Mouse (Mus musculus) midbrain, embryonic 16.5 days (tissue): ENCODE results near the gene Igsf9. TPM values are rescaled to one million over a fixed set of nuclear protein-coding genes. Genes with fewer than 3 reads are reported as not detected.

ENCODE experiments used
- ATAC-seq: fragments of 200-750 bp; cut with Nextera tagmentation; 2 replicates; pipeline ENCODE4 v1.8.0; 2017; ENCODE audit warnings: moderate TSS enrichment
- H3K27ac ChIP-seq: fragments of 300-500 bp; sonication (generic); 2 replicates; pipeline ENCODE4 v1.5.1; 2014; ENCODE audit warnings: mild to moderate bottlenecking, low read length, mixed read lengths
- H3K27me3 ChIP-seq: fragments of 300-500 bp; sonication (generic); 2 replicates; pipeline ENCODE4 v1.6.1; 2014; ENCODE audit warnings: low read depth, low read length, mixed read lengths; ENCODE audit not compliant: control insufficient read depth, insufficient read depth
- H3K36me3 ChIP-seq: fragments of 300-500 bp; sonication (generic); 2 replicates; pipeline ENCODE4 v1.6.1; 2014; ENCODE audit warnings: mild to moderate bottlenecking, low read length, moderate library complexity, mixed read lengths; ENCODE audit not compliant: control insufficient read depth, insufficient read depth
- H3K4me1 ChIP-seq: fragments of 300-500 bp; sonication (generic); 2 replicates; pipeline ENCODE4 v1.6.1; 2014; ENCODE audit warnings: mild to moderate bottlenecking, low read length, mixed read lengths; ENCODE audit not compliant: control insufficient read depth, insufficient read depth
- H3K4me2 ChIP-seq: fragments of 300-500 bp; sonication (generic); 2 replicates; pipeline ENCODE4 v1.6.1; 2014; ENCODE audit warnings: mild to moderate bottlenecking, low read length, mixed read lengths
- H3K4me3 ChIP-seq: fragments of 300-500 bp; sonication (generic); 2 replicates; pipeline ENCODE4 v1.5.1; 2014; ENCODE audit warnings: low read depth, mild to moderate bottlenecking, low read length, moderate library complexity, mixed read lengths
- H3K9ac ChIP-seq: fragments of 300-500 bp; sonication (generic); 2 replicates; pipeline ENCODE4 v1.6.1; 2014; ENCODE audit warnings: low read depth, low read length, mixed read lengths
- H3K9me3 ChIP-seq: fragments of 300-500 bp; sonication (generic); replicated peaks from 2 replicates; pipeline ENCODE4 v1.6.1; 2014; ENCODE audit warnings: mild to moderate bottlenecking, low read length, mixed read lengths; ENCODE audit not compliant: control insufficient read depth, poor library complexity, severe bottlenecking
- WGBS: fragments of 180-500 bp; shearing (Covaris S2); extraction: QIAGEN DNeasy Blood & Tissue Kit; methylation state at CpG from one replicate; pipeline ENCODE4 v1.1.7; 2014; 5-methylcytosine and 5-hydroxymethylcytosine counted together
- polyA plus RNA-seq: library from polyadenylated mRNA; unstranded; fragments of >200 nt; fragmentation: Nextera tagmentation; extraction: Ambion mirVana; gene quantifications from 2 replicates; pipeline ENCODE4 v1.2.1, GENCODE M21; 2015

Gene Igsf9
- polyA plus RNA-seq, 1 experiment from 2014 or later: 74.4 TPM

- WGBS: 77% methylated on average over 2 of the region's 2 CpGs
- Histone ChIP-seq H3K9ac (no peak overlapping the region), H3K9me3 (no peaks in the 10 kb centered on the region), H3K4me2 (no peak overlapping the region), H3K36me3 (no peaks in the 10 kb centered on the region), H3K27me3 (no peaks in the 10 kb centered on the region), H3K27ac (no peak overlapping the region), H3K4me3 (no peak overlapping the region), H3K4me1 (no peaks in the 10 kb centered on the region)
- no peak for ATAC-seq
These were observed 20.0 kb upstream of the Igsf9 start for GRCm38 (mm10) chr1:172461602-172462001.

GRCm38 (mm10) chr1:172462534-172462933 lies 19.1 kb upstream of the Igsf9 start:
- ATAC-seq: no peak
- WGBS: 87% methylated on average over 3 of the region's 3 CpGs

GRCm38 (mm10) chr1:172463387-172464333 lies 17.9 kb upstream of the Igsf9 start:
- Histone ChIP-seq H3K27ac (no peak overlapping the region), H3K4me1 (no peaks in the 10 kb centered on the region), H3K9ac (no peak overlapping the region), H3K36me3 (no peaks in the 10 kb centered on the region), H3K4me3 (no peak overlapping the region), H3K9me3 (no peaks in the 10 kb centered on the region), H3K27me3 (no peaks in the 10 kb centered on the region), H3K4me2 (no peak overlapping the region)
- 91% methylated on average over 16 of the region's 16 CpGs for WGBS
- no peak for ATAC-seq

More at GRCm38 (mm10) chr1:172462534-172462933, 19.1 kb upstream of the Igsf9 start:
- Histone ChIP-seq H3K4me1 (no peaks in the 10 kb centered on the region), H3K36me3 (no peaks in the 10 kb centered on the region), H3K9ac (no peak overlapping the region), H3K27ac (no peak overlapping the region), H3K4me2 (no peak overlapping the region), H3K9me3 (no peaks in the 10 kb centered on the region), H3K4me3 (no peak overlapping the region), H3K27me3 (no peaks in the 10 kb centered on the region)

- H3K4me2 ChIP-seq: no peak overlapping the region
- no peaks in the 10 kb centered on the region for H3K4me1 ChIP-seq
- no peaks in the 10 kb centered on the region for H3K36me3 ChIP-seq
- H3K27ac ChIP-seq: no peak overlapping the region
- no peak overlapping the region for H3K4me3 ChIP-seq
- 70% methylated on average over 11 of the region's 11 CpGs for WGBS
- H3K9me3 ChIP-seq: no peaks in the 10 kb centered on the region
- H3K9ac ChIP-seq: no peak overlapping the region
- no peak for ATAC-seq
- no peaks in the 10 kb centered on the region for H3K27me3 ChIP-seq
These were observed 13.2 kb upstream of the Igsf9 start for GRCm38 (mm10) chr1:172468301-172468877.

- Histone ChIP-seq H3K4me2 (no peak overlapping the region), H3K4me3 (no peak overlapping the region), H3K9me3 (no peaks in the 10 kb centered on the region), H3K4me1 (no peaks in the 10 kb centered on the region), H3K27me3 (no peaks in the 10 kb centered on the region), H3K27ac (no peak overlapping the region), H3K9ac (no peak overlapping the region), H3K36me3 (no peaks in the 10 kb centered on the region)
- no peak for ATAC-seq
- 90% methylated on average over 5 of the region's 5 CpGs for WGBS
These were observed 12.2 kb upstream of the Igsf9 start for GRCm38 (mm10) chr1:172469373-172469772.

GRCm38 (mm10) chr1:172469810-172470448 lies 11.7 kb upstream of the Igsf9 start:
- Histone ChIP-seq H3K36me3 (no peaks in the 10 kb centered on the region), H3K4me1 (no peaks in the 10 kb centered on the region), H3K9ac (no peak overlapping the region), H3K4me3 (no peak overlapping the region), H3K27me3 (no peaks in the 10 kb centered on the region), H3K4me2 (no peak overlapping the region), H3K27ac (no peak overlapping the region), H3K9me3 (no peaks in the 10 kb centered on the region)
- ATAC-seq: no peak
- 74% methylated on average over 7 of the region's 8 CpGs for WGBS

- H3K36me3 ChIP-seq: no peaks in the 10 kb centered on the region
- no peak overlapping the region for H3K27ac ChIP-seq
- no peak for ATAC-seq
- no peak overlapping the region for H3K9ac ChIP-seq
- no peaks in the 10 kb centered on the region for H3K27me3 ChIP-seq
- no peak overlapping the region for H3K4me2 ChIP-seq
- H3K4me3 ChIP-seq: no peak overlapping the region
- H3K9me3 ChIP-seq: no peaks in the 10 kb centered on the region
- H3K4me1 ChIP-seq: no peaks in the 10 kb centered on the region
These were observed 8.7 kb upstream of the Igsf9 start for GRCm38 (mm10) chr1:172472909-172473308.

GRCm38 (mm10) chr1:172474196-172474595 lies 7.4 kb upstream of the Igsf9 start:
- Histone ChIP-seq H3K4me3 (no peak overlapping the region), H3K36me3 (no peaks in the 10 kb centered on the region), H3K4me1 (no peaks in the 10 kb centered on the region), H3K4me2 (no peak overlapping the region), H3K9ac (no peak overlapping the region), H3K27ac (no peak overlapping the region), H3K27me3 (no peaks in the 10 kb centered on the region), H3K9me3 (no peaks in the 10 kb centered on the region)
- no peak for ATAC-seq
- WGBS: 81% methylated on average over 3 of the region's 3 CpGs
